Mouse (Mus musculus) frontal cortex, adult (tissue): ENCODE measurements around the gene Knl1.
A peak's percentile ranks its signal among the peaks of the same experiment; 100 is the strongest.
"Not testable (repeated sequence)": the region's sequence is repeated elsewhere in the genome, so short reads cannot be mapped to it uniquely, and the experiment has no call there.

Experiments used
- ATAC-seq: cut with Nextera tagmentation; 2 replicates; pipeline ENCODE4 v1.9.2; 2017; ENCODE audit warnings: mild to moderate bottlenecking, moderate library complexity, mixed read lengths; ENCODE audit not compliant: low TSS enrichment

The Knl1 gene

DNA sequence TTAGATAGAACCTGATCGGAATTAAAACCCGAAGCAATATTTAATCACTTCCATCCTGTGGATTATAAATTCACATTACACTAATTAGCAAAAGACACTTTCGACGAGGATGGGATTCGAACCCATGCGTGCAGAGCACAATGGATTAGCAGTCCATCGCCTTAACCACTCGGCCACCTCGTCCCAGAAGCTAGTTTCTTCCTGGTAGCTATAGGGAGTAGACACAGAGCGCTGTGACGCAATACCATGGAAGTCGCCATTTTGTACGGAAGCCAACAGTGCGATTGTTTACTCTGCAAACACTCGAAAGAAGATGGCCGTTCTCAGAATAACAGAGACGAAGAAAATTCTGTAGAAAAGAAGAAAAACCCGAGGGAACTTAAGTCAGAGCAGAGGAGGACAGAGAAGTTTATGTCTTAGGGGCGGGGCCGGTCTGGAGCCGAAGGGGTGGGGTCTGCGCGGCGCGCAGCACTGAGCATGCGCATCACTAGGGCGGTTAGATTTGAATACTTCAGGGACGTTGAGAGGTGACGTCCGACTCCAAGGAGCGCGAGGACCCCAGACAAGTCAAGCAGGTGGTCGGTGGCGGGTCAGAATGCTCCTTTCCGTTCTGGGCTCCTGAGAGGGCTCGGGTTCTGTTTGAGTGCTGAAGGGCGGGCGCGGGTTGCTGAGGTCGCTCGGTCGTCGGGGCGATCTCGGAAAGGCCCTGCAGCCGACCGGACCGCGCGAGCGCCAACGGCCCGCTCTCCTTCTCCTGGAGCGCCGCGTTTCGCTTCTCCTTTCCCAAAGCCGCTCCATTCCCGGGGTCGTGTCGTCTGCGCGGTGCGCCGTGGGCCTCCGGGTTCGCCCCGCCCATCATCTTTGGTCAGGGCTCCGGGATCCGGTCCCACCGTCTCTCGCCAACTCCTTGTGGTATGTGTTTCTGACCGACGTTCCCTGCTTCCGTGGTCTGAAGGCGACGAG lies at the start of gene Knl1:
Gene Knl1 (plus strand): TSS at position 471 of the 963 bp plus-strand sequence.
- ATAC-seq, result peak; percentile 97

- no peak for ATAC-seq
Observed at GRCm38 (mm10) chr2:118998115-118998866, 48.6 kb upstream of the Knl1 start.

GRCm38 (mm10) chr2:118999025-118999639 lies 47.8 kb upstream of the Knl1 start:
- ATAC-seq, result no peak

- ATAC-seq, result no peak
Observed at GRCm38 (mm10) chr2:119006886-119007285, 40.0 kb upstream of the Knl1 start.

DNA sequence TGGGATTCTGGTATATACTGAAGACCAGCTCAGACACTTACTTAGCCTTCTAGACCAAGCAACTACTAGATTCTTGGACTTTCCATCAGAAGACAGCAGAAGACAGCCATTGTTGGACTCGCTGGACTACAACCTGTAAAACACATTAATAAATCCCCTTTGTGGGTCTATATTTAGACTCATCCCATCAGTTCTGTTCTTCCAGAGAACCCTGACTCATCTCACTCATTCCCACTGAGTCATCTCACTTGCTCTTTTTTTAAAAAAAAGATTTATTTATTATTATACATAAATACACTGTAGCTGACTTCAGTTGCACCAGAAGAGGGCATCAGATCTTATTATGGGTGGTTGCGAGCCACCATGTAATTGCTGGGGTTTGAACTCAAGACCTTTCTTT lies 37.5 kb upstream of the Knl1 start:
- no peak for ATAC-seq

DNA sequence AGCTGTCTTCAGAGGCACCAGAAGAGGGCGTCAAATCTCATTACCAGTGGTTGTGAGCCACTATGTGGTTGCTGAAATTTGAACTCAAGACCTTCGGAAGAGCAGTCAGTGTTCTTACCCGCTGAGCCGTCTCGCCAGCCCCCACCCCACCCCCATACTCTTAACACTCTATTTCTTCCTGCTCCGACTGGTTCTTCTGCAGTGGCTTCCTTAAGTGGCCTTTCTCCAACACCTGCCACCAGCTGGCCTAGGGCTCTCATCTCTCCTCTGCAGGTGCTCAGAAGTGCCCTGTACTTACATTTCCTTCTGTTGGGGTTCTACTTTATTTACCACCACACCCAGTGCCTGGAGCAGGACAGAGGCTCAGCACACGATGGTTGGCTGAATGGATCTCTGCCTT lies 31.9 kb upstream of the Knl1 start:
- no peak for ATAC-seq

GRCm38 (mm10) chr2:119015604-119016180 lies 31.2 kb upstream of the Knl1 start:
- ATAC-seq, result no peak

- not testable (repeated sequence) for ATAC-seq
Observed at GRCm38 (mm10) chr2:119016312-119016711, 30.6 kb upstream of the Knl1 start.

DNA sequence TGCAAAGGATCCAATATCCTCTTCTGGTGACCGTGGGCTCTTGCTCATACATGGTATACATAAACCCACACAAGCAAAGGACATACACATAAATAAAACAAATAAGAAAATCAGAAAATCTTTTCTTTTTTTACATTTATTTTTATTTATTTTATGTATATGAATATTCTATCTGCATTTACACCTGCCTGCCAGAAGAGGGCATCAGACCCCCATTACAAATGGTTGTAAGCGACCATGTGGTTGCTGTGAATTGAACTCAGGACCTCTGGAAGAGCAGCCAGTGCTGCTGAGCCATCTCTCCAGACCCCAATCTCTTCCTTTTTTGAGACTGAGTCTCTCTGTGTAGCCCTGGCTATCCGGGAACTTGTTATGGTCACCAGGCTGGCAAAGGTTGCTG lies 29.3 kb upstream of the Knl1 start:
- ATAC-seq, result no peak

DNA sequence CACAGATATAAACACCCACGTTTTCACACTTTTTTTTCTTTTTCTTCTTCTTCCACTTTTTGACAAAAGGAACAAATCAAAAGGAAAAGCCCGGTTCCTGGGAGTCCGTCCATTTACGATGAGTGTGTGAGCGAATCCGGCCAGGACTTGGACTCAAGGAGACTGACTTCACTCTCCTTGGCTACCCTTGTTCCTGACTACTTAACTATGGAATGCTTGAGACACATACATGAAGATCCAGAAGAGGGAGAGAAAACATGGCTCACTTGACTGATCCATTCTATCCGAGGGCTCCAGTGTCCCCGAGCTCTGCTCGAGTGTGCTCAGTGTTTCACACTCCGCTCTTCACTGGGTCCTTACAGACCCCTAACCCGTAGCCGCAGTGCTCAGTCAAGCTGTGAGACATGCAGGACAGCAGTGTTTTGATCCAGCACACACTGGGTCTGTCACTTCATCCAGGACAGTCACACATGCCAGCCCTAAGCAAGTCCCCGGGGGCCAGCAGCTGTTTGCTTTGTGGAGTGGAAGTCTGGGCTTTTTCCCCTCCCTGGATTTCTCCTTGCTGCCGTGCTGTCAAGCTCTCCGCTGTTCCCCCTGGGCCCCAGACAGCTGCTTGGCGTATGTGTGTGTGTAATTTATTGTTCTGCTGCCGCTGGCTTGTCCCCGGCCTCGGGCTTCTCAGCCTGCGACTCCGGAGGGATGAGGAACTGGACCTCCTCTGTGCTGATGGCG lies 28.4 kb upstream of the Knl1 start:
- peak; percentile 23; the same call in 1 of the 2 replicates for ATAC-seq

GRCm38 (mm10) chr2:119019131-119019530 lies 27.8 kb upstream of the Knl1 start:
- peak; percentile 38; the same call in 1 of the 2 replicates for ATAC-seq

DNA sequence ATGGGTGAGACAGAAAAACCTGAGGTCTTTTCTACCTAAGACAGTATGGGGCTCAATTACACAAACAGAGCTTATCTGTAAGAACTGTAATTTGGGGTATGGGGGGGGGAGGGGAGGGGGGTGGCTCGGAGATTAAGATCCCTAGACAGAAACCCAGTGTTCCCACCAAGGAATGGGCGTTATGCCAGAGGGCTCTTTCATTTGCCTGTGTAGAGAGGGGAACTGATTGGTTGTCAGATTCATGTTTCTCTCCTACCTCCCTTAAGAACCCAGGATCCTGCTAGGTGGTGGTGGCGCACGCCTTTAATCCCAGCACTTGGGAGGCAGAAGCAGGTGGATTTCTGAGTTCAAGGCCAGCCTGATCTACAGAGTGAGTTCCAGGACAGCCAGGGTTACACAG lies 27.4 kb upstream of the Knl1 start:
- no peak for ATAC-seq

- no peak for ATAC-seq
Observed at GRCm38 (mm10) chr2:119023154-119023660, 23.7 kb upstream of the Knl1 start.

DNA sequence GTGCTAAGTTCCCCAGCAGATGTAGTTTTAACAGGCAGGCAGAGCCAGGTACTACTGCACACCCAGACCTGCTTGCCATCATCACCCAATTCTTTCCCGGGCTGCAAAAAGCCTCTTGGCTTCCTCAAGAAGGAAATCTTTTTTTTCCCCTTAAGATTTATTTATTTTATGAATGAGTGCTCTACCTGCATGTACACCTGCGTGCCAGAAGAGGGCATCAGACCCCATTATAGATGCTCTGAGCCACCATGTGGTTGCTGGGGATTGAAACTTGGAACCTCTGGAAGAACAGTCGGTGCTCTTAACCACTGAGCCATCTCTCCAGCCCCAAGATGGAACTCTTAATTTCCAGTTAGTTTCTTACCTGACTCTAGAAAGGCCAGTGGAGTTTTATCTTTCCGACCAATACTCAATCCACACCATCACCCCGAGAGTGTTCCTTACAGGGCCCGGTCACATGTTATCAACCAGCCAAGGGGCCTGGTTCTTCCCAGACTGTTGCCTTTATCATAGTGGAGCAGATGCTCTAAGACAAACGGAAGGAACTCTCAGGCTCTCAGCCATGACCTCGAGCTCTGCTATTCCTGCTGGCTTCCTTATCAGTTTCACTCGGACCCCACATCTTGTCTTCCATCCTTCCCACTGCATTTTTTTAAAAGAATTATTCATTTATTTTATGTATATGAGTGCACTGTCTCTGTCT lies 22.2 kb upstream of the Knl1 start:
- ATAC-seq, result no peak

DNA sequence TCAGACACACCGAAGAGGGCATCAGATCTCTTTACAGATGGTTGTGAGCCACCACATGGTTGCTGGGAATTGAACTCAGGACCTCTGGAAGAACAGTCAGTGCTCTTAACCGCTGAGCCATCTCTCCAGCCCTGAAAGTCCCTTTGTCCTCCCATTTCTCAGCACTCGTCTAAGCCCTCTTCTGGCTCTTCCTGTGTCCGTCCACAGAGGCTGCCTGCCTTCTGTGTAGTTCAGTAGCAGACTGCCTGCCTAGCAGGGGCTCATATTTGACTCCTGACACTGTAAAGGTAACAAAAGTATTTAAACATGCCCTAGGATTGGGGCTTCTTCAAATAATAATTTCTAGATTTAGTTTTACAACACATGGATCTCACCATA lies 21.7 kb upstream of the Knl1 start:
- ATAC-seq, result no peak

GRCm38 (mm10) chr2:119026951-119027350 lies 20.0 kb upstream of the Knl1 start:
- ATAC-seq, result no peak

DNA sequence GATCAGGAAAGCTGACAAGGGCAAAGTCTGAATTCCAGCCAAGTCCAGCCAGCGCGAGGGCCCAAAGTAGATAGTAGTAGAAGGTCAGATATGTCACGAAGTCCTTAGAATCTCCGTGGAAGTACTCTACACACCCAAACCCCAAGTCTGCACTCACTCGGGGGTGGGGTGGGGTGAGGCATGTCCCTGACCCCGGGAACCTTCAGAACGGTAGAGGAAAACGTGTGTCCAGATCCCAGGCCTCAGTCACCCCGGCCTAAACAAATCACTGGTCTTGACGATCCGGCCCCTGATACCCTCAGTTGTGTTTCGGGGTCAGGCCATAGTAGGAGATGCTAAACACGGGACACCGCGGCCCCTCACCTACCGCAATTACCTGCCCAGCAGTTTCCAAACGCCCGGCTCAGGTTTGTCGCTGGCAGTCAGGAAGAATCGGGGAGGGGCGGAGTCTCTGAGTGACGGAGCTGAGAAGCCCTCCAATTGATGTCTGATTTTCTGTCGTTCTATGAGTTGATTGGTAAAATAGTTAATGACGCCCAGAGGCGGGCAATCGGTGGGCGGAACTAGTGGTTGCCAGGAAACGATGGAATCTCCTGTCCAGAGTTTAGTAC lies 17.9 kb upstream of the Knl1 start, which contains the start of gene Ccdc32:
Gene Ccdc32 (minus strand): TSS at position 453 of the 611 bp plus-strand sequence.
- peak; percentile 99 for ATAC-seq

- no peak for ATAC-seq
Observed at GRCm38 (mm10) chr2:119032191-119032590, 14.7 kb upstream of the Knl1 start.

- ATAC-seq, result peak; percentile 97
Observed at GRCm38 (mm10) chr2:119034656-119035396, 12.1 kb upstream of the Knl1 start, which contains the start of gene Rpusd2. Gene Rpusd2 (plus strand): TSS chr2:119034790.
